Mouse (Mus musculus) limb, embryonic 11.5 days (tissue): ENCODE results near the gene Gm10945. TPM values are rescaled to one million over a fixed set of nuclear protein-coding genes. Genes with fewer than 3 reads are reported as not detected.
A peak's percentile ranks its signal among the peaks of the same experiment; 100 is the strongest.

Experiments used
- ATAC-seq: fragments of 200-750 bp; cut with Nextera tagmentation; 2 replicates; pipeline ENCODE4 v1.8.0; 2017; ENCODE audit warnings: low read depth; ENCODE audit not compliant: insufficient number of reproducible peaks, low FRiP score, low TSS enrichment
- DNase-seq: peaks from one replicate; pipeline ENCODE4 v3.0.0-alpha.2; 2015; ENCODE audit warnings: low spot score
- H3K27ac ChIP-seq: fragments of 300-500 bp; sonication (generic); replicated peaks from 2 replicates; pipeline ENCODE4 v1.5.1; 2014; ENCODE audit warnings: low read depth, mild to moderate bottlenecking, low read length
- H3K27me3 ChIP-seq: fragments of 300-500 bp; sonication (generic); 2 replicates; pipeline ENCODE4 v1.6.1; 2014; ENCODE audit warnings: mild to moderate bottlenecking, low read length, mixed read lengths; ENCODE audit not compliant: control insufficient read depth, insufficient read depth
- H3K36me3 ChIP-seq: fragments of 300-500 bp; sonication (generic); 2 replicates; pipeline ENCODE4 v1.6.1; 2014; ENCODE audit warnings: mild to moderate bottlenecking, low read length, moderate library complexity, mixed read lengths; ENCODE audit not compliant: control insufficient read depth, insufficient read depth
- H3K4me1 ChIP-seq: fragments of 300-500 bp; sonication (generic); 2 replicates; pipeline ENCODE4 v1.6.1; 2014; ENCODE audit warnings: low read length, mixed read lengths; ENCODE audit not compliant: control insufficient read depth, insufficient read depth
- H3K4me2 ChIP-seq: fragments of 300-500 bp; sonication (generic); 2 replicates; pipeline ENCODE4 v1.6.1; 2014; ENCODE audit warnings: low read depth, mild to moderate bottlenecking, moderate library complexity; ENCODE audit not compliant: severe bottlenecking
- H3K4me3 ChIP-seq: fragments of 300-500 bp; sonication (generic); 2 replicates; pipeline ENCODE4 v1.5.1; 2014; ENCODE audit warnings: low read depth, low read length
- H3K9ac ChIP-seq: fragments of 300-500 bp; sonication (generic); 2 replicates; pipeline ENCODE4 v1.6.1; 2014; ENCODE audit warnings: mild to moderate bottlenecking, low read length
- H3K9me3 ChIP-seq: fragments of 300-500 bp; sonication (generic); 2 replicates; pipeline ENCODE4 v1.6.1; 2016; ENCODE audit warnings: low read length; ENCODE audit not compliant: control insufficient read depth
- WGBS: fragments of 180-500 bp; shearing (Covaris S2); extraction: QIAGEN DNeasy Blood & Tissue Kit; methylation state at CpG from one replicate; pipeline ENCODE4 v1.1.7; 2014; 5-methylcytosine and 5-hydroxymethylcytosine counted together
- polyA plus RNA-seq: library from polyadenylated mRNA; unstranded; fragments of >200 nt; fragmentation: Nextera tagmentation; extraction: Ambion mirVana; gene quantifications from 2 replicates; pipeline ENCODE4 v1.2.1, GENCODE M21; 2014

Gm10945 gene
- polyA plus RNA-seq, result not detected in 2 replicates

GRCm38 (mm10) chr10:6761287-6761811 lies at the start of gene Gm10945:
Gene Gm10945 (minus strand): TSS chr10:6761761.
- no peaks in the 10 kb centered on the region for H3K9me3 ChIP-seq
- no peak within 1 kb of the TSS for H3K9ac ChIP-seq
- H3K27me3 ChIP-seq, result no peaks in the 10 kb centered on the region
- H3K4me3 ChIP-seq, result no peak within 1 kb of the TSS
- no peaks in the 10 kb centered on the region for H3K36me3 ChIP-seq
- ATAC-seq (no peak), DNase-seq (no peak)
- no peak within 1 kb of the TSS for H3K4me2 ChIP-seq
- WGBS, result 84% methylated on average over 2 of the region's 2 CpGs
- no peaks in the 10 kb centered on the region for H3K4me1 ChIP-seq
- no peak within 1 kb of the TSS for H3K27ac ChIP-seq

- H3K4me1 ChIP-seq, result no peaks in the 10 kb centered on the region
- no peaks in the 10 kb centered on the region for H3K9me3 ChIP-seq
- no peak overlapping the region for H3K4me2 ChIP-seq
- no peak overlapping the region for H3K27ac ChIP-seq
- DNase-seq (no peak), ATAC-seq (no peak)
- no peaks in the 10 kb centered on the region for H3K36me3 ChIP-seq
- H3K9ac ChIP-seq, result no peak overlapping the region
- H3K27me3 ChIP-seq, result no peaks in the 10 kb centered on the region
- H3K4me3 ChIP-seq, result no peak overlapping the region
These were observed 28.7 kb upstream of the Gm10945 start for GRCm38 (mm10) chr10:6790226-6790625.

- Histone ChIP-seq H3K36me3 (no peaks in the 10 kb centered on the region), H3K4me3 (no peak overlapping the region), H3K9ac (no peak overlapping the region), H3K27ac (no peak overlapping the region), H3K9me3 (no peaks in the 10 kb centered on the region), H3K4me1 (no peaks in the 10 kb centered on the region), H3K4me2 (no peak overlapping the region), H3K27me3 (no peaks in the 10 kb centered on the region)
- 4% methylated on average over 25 of the region's 25 CpGs for WGBS
- DNase-seq (peak; percentile 91), ATAC-seq (peak; percentile 84)
These were observed 27.1 kb upstream of the Gm10945 start for GRCm38 (mm10) chr10:6788517-6789237.

- Histone ChIP-seq H3K9ac (no peak within 1 kb of the TSS), H3K27me3 (no peaks in the 10 kb centered on the region), H3K9me3 (no peaks in the 10 kb centered on the region), H3K27ac (no peak within 1 kb of the TSS), H3K36me3 (no peaks in the 10 kb centered on the region), H3K4me2 (no peak within 1 kb of the TSS), H3K4me3 (no peak within 1 kb of the TSS), H3K4me1 (no peaks in the 10 kb centered on the region)
- ATAC-seq (no peak), DNase-seq (no peak)
- 88% methylated on average over 3 of the region's 3 CpGs for WGBS
These were observed 3.4 kb downstream of the Gm10945 start, which contains the start of gene Oprm1 for GRCm38 (mm10) chr10:6758206-6758605. Gene Oprm1 (plus strand): TSS chr10:6758506.

GRCm38 (mm10) chr10:6753375-6753774 lies 8.2 kb downstream of the Gm10945 start:
- H3K4me3 ChIP-seq, result no peak overlapping the region
- 90% methylated on average over 5 of the region's 5 CpGs for WGBS
- H3K9ac ChIP-seq, result no peak overlapping the region
- no peak overlapping the region for H3K27ac ChIP-seq
- no peaks in the 10 kb centered on the region for H3K4me1 ChIP-seq
- no peaks in the 10 kb centered on the region for H3K9me3 ChIP-seq
- H3K36me3 ChIP-seq, result no peaks in the 10 kb centered on the region
- H3K27me3 ChIP-seq, result no peaks in the 10 kb centered on the region
- DNase-seq (no peak), ATAC-seq (no peak)
- no peak overlapping the region for H3K4me2 ChIP-seq

GRCm38 (mm10) chr10:6728469-6728868 lies 33.1 kb downstream of the Gm10945 start:
- Histone ChIP-seq H3K9me3 (no peaks in the 10 kb centered on the region), H3K4me2 (no peak overlapping the region), H3K4me1 (no peaks in the 10 kb centered on the region), H3K27me3 (no peaks in the 10 kb centered on the region), H3K27ac (no peak overlapping the region), H3K36me3 (no peaks in the 10 kb centered on the region), H3K9ac (no peak overlapping the region), H3K4me3 (no peak overlapping the region)
- DNase-seq (no peak), ATAC-seq (no peak)
- WGBS, result 89% methylated on average over 3 of the region's 3 CpGs

- no peak overlapping the region for H3K4me2 ChIP-seq
- 81% methylated on average over 1 of the region's 1 CpGs for WGBS
- H3K27me3 ChIP-seq, result no peaks in the 10 kb centered on the region
- H3K4me3 ChIP-seq, result no peak overlapping the region
- no peaks in the 10 kb centered on the region for H3K4me1 ChIP-seq
- H3K36me3 ChIP-seq, result no peaks in the 10 kb centered on the region
- ATAC-seq (no peak), DNase-seq (no peak)
- no peak overlapping the region for H3K27ac ChIP-seq
- H3K9me3 ChIP-seq, result no peaks in the 10 kb centered on the region
- no peak overlapping the region for H3K9ac ChIP-seq
These were observed 37.8 kb downstream of the Gm10945 start for GRCm38 (mm10) chr10:6723765-6724164.

- DNase-seq (no peak), ATAC-seq (no peak)
- Histone ChIP-seq H3K36me3 (no peaks in the 10 kb centered on the region), H3K9ac (no peak overlapping the region), H3K4me2 (no peak overlapping the region), H3K4me1 (no peaks in the 10 kb centered on the region), H3K4me3 (no peak overlapping the region), H3K27me3 (no peaks in the 10 kb centered on the region), H3K9me3 (no peaks in the 10 kb centered on the region), H3K27ac (no peak overlapping the region)
- WGBS, result 80% methylated on average over 4 of the region's 4 CpGs
These were observed 44.2 kb downstream of the Gm10945 start for GRCm38 (mm10) chr10:6717181-6717948.
